Mouse (Mus musculus) lung, postnatal 14 days (tissue): ENCODE measurements around the gene Ky.

Experiments
- DNase-seq: peaks from one replicate; pipeline ENCODE4 v3.0.0; 2021

Ky gene

DNA sequence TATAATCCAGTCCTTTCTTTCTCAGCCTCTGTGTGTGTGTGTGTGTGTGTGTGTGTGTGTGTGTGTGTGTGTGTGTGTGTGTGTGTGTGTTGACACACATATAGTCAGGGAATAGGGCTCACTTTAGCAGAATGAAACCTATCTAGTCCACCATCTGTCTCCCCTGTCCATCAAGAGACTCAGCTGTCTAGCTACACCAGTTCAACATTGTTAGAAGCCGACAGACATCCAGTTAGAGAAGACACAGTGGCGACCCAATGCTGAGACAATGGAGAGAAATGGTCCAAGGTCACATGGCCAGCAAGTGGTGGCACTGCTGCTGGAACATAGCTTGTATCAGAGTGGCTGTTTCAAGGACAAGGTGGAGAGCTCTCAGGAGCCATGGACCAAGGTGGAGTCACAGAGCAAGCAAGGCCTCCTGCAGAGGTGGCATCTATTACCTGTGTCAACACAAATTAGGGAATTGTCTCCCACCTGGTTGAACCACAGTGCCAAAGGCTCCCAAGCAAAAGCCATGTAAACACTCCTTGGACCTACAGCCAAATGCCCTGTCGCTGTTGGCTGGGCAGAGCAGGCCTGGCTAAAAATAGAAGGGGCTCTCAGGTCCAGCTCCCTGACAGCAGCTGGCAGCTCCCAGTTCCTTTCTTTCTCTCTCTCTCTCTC is 703 bp upstream of the Ky start:
- DNase-seq: no peak

DNA sequence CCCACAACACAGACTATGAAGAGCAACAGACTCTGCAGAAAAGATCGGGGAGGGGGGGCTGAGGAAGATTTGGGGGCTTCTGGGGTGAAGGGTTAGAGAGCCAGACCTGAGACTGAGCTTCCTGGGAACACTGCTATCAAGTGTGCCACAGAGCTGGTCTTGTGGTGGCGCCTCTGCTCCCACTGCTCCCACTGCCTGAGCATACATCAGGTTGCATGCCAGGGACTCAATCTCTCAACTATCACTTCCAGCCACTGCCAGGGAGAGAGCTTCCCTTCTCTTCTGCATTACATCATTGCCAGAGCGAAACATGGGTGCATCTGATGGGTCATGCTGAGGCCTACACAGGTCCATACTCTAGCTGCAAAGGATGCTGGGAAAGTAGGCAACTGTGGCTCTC is 2.8 kb downstream of the Ky start:
- DNase-seq: no peak

DNA sequence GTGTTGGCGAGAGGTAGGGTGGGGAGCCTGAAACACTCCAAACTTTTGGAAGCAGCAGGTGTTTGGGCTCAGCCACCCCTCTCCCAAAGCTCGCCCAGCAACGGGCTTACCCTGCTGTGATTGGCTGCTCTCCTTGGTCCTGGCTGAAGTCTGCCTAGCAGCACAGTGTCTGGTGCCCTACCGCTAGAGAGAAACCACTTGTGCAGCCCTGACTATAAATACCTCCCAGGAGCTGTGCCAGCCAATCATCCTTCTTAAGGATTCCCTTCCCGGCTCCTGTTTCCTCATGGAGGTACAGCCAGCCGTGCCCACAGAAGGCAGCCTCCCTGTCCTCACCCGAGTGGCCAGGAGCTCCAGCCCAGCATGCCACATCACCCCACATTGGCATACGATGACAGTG is 5.9 kb downstream of the Ky start:
- DNase-seq: no peak

DNA sequence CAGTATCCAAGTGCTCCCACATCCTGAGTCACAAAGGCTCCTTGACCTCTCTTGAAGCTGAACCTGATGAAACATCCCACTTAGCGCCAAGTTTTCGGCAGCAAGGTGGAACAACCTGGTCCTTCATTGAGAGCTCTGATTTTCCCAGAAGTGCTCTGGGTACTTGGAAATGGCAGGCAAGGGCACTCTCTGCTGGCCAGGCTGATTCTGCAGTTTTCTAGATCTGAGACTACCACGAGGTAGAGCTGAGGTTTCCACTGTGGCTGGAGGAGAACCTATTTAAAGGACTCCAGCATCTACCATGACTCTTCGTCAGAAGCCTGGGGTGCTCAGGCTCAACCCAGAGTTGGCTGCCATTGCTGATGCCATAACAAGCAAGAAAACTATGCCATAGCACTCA is 8.0 kb downstream of the Ky start:
- no peak for DNase-seq

DNA sequence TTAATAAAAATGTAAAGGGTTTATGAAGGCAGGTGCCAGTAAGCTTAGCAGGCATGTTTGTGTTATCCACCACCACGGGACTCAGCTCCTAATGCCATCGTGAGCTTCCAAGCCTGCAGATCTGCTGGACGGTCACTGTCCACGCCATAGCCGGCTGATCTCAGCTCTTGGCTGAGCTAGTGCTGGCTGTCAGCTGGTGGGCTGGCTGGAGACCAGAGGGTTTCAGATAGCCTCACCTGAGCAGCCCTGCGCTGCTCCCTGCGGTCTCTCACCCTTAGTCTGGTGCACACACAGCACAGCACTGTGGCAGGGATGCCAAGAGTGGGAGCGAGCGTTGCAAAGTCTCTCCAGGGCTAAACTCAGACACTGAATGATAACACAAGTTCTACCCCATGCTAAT is 12.9 kb downstream of the Ky start:
- DNase-seq: no peak

DNA sequence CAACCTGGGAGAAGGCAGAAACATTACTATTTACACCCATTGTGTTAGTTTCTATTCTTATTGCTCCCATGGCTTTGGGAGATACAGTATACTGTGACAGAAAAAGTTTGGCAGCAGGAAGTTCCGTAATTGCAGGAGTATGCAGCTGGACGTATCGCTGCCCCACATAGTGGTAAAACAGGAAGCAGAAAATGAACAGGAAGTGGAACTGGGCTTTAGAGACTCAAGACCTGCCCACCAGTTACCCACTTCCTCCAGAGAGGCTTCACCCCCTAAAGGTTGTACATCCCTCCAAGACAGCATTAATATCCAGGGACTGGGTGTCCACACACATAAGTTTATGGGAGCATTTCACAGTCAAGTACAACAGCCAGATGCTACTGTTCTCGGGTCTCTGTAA is 15.8 kb downstream of the Ky start:
- no peak for DNase-seq

DNA sequence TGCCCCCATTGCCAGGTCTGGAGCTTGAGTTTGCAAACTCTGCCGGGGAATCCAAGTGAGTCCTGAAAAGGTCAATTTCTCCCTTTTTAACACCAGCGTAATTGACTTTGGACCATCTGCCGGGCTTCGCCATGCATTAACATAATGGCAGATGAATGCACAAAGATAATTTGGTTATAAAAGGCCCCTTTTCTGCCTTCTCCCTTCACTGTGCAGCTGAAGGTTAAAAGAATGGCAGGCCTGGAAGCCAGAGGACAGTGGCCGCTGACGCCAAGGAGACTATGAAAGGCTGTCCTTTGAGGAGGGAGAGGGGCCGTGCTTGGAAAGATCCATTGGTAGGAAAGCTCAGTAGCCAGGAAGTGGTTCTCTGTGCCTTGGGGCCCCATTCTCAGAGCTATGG is 22.6 kb downstream of the Ky start:
- no peak for DNase-seq

DNA sequence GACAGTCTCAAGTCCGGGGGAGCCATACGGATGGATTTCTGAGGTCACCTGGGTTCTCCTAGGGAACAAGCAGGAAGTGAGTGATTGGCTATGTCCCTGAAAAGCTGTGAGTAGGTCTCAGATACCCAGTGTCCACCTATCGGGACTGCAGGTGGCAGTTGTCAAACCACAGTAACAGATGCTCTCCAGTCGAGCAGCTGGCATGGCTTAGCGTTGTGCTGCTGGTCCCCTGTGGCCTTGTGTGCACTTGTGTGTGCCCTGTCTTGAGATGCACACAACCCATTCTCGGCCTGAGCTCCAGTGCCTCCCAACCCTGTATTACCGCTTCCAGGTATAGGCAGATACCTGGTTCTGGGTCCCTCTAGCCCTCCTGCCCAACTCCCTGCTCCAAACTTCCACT is 23.0 kb downstream of the Ky start:
- no peak for DNase-seq

DNA sequence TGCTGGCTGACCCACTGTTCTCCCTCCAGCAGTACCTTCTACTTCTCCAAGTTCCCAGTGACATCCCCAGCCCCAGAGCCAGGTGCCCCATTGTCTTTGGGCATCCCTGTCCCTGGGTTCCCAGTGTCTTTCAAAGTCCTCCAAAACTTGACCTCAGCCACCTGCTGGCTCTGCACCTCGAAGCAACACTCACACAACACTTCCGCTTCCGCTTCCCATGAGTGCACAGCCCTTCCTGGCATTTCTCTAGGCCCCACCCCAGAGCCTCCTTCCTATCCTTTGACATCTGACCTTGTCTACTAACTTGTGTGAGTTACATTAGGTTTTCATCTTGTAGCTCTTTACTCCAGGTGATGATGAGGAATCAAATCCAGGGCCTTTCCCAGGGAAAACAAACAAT is 23.5 kb downstream of the Ky start:
- DNase-seq: no peak

DNA sequence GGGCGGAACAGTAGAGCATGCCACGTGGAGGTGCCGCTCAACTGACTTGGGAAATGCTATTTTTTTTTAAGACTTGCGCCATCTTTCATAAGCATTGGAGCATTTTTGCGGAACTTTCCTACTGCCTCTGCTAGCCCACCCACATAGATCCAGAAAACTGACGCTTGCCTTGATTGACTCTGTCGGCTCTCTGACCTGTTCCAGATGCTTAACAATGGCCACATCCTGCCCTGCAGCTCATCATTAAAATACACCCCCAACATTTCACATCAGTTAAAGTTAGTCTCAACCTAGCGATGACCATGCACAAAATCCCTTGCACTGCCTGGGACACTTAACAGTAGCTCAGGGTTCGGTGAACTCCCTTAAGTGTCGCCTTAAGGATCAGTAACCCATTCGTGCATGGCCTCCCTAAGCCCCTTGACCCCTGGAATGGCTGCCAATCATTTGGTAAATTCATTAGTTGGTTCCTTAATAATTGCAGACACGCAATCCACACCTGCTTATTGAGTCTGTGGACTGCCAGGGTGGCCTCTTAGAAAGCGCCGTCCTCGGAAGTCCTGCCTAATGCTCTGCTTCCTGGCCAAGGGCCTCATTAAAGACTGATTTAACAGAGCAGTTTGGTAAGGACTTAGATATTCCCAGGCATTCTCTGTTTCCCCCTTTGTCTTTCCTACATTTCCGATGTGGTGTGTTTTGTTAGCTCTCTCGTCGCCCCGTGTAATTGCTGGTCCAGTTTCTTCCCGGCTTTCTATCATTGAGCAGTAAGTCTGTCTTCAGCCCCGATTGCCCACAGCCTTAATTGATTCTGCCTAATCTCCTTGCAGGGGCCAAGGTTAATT is 25.7 kb downstream of the Ky start:
- no peak for DNase-seq

DNA sequence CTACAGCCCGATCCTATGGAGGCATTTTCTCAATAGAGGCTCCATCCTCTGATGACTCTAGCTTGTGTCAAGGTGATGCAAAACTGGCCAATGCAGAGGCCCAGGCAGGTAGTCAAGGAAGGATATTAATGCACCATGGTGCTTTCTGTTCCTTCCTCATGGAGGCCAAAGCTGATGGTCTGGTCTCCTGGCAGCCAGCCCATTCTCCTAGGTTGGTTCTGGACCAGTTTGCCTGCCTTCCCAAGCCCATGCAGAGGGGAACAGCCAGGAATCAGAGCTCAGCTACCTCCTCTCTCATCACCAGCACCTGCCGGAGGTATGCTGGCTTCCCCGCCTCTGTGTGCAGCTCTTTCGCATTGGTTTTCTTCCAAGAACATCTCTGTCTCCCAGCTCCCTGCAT is 31.4 kb downstream of the Ky start:
- DNase-seq: no peak

DNA sequence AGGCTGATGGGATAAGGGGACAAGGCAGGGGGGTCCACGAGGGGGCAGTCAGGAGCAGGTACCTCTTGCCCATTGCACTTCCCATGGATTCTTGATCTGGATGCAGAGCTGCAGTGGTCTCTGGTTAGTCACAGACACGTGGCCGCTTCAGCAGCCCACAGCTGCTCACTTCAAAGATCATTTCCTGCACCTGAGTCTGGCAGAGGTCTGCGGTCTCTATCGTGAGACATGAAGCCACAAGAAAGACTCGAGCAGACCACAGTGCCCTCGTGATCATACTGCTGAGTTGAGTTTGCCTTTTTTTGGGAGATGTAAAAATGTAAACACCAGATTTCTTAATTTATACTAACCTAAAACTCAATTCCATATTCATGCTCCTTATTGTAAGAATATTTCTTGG is 34.1 kb downstream of the Ky start:
- no peak for DNase-seq

DNA sequence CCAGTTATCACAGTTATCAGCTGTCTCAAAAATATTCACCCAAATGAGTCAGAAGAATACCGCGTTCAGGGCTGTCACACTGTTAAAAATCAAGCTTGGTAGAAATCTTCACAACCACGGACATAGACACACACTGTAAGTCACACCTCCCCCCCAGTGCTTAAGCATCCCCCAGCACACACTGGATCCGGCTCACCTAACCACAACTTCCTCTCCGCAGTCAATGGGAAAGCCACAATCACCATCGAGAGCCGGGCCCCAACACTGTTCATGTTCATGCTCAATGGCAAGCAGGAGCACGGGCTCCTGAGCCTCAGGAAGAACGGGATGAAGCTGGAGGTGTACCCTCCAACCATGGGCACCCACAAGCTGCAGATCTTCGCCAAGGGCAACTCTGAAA is 36.1 kb downstream of the Ky start:
- DNase-seq: no peak

DNA sequence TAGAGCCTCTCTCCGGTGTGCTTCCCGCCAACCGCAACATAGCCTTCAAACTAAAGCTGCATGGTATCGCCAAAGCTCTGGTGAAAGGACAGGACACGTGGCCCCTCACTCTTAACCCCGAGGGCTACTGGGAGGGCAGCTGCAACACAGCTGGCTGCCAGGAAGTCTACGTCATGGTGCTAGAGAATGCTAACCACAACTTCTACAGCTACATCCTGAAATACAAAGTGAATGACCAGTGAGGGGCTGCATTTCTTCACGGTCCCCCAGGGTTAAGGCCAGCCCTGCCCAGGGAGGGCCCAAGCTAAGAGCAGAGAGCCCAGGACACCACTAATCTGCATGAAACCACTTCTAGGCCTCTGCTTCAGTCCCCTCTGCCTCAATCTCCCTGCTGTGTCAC is 37.0 kb downstream of the Ky start:
- no peak for DNase-seq

DNA sequence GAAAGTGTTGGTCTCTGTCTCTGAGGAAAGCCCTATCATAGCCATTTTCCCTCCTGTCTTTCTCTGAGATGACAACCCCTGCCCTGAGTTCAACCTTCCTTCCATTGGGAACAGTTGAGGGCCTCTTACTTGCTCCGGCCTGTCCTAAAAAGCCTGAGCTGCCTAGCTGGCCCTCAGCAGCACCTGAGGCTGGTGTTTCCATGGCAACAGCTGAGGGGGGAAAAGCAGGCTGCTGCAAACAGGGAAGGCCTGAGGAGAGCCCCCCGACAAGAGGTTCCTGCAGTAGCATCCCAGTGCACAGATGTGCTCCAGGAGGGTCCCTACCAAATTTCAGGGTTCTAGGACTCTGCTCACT is 38.2 kb downstream of the Ky start:
- DNase-seq: no peak

DNA sequence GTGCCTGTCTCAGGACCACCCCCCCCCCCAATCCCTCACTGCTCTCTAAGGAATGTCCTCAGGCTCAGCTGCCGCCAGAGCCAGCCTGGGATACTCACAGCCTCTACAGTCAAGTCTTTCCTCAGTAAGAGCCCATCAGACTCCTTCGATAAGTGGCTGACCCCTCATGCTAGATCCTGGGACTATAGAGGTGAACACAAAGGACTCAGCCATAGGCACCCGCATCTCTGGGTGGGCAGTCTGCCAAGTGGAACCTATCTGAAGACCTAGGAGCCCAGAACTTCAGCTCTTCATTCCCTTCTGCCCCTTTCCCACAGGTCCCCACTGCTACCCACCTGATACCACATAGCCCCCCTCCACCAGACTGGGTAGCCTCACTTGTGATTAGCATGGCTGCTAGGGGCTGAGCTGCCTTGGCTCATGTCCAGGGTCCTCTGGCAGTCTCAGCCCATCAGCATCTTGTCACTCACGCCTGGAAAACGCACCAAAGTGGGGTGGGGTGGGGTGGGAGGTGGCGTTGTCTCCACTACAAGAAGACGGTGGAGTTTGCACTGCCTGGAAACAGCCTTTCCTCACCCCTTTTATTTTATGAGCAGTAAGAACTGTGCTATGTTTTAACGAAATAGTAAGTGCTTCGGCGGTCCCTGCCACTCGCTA is 38.7 kb downstream of the Ky start:
- no peak for DNase-seq

DNA sequence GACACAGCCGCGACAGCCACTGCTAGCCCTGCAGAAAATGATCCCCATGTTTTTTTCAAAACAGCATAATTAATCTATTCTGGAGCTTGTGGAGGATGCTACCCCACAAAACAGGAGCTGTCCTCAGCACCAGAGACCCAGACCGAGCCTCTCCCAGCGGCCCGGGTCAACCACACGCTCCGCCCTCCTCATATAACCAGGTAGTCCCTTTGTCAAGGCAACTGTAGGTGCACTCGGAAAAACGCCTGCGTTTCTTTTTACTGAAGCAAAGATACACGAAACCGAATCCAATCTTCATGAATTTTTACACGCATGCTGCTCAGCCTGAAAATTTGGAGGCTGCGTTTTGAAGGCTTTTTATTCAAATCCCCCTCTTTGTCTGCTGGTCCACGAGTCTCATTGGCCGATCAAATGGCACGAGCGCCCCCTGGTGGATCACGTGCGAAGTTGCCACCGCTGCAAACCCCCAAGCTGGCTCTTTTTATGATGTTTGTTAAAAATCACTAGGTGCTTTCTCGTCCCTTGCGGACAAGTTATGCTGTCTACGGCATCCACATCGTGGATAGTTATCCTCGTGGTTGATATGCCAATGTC is 39.3 kb downstream of the Ky start:
- DNase-seq: peak; percentile 85

DNA sequence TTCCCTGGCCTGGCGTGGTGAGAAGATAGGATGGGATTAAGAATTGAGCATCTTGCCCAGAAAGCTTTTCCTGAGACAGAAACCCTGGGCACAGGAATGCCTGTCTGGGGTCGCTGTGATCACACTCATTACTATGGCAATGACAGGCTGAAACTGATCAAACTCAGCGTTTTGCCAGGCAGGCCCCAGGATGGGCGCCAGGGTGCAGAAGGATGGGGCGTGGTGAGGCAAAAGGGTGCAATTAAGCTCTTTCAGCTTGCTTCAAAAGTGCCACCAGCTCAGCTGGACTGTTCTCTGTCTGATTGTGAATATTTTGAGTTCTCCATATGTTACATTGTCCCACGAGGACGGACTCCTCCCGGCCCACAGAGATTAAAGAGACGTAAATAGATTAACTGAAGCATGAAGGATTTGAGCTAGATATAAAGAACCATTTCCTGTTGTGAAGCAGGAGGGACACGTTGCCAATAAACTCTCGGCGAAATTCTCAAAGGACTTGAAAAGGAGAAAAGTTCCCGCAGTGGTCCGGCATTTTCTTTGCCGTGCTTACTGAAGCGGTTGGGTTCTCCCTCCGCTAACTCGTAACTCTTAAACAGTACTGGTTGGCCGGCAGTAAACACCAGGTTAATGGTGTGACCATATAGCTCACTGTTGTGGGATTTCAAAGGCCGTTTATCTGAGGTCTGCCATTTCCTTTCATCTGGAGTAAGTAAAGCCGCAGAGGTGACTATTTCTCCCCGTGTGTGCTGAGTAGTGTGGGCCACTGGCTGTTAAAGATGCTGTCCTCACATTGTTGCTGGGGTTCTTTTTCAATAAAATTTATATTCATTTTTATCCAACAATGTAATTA is 40.1 kb downstream of the Ky start:
- no peak for DNase-seq

DNA sequence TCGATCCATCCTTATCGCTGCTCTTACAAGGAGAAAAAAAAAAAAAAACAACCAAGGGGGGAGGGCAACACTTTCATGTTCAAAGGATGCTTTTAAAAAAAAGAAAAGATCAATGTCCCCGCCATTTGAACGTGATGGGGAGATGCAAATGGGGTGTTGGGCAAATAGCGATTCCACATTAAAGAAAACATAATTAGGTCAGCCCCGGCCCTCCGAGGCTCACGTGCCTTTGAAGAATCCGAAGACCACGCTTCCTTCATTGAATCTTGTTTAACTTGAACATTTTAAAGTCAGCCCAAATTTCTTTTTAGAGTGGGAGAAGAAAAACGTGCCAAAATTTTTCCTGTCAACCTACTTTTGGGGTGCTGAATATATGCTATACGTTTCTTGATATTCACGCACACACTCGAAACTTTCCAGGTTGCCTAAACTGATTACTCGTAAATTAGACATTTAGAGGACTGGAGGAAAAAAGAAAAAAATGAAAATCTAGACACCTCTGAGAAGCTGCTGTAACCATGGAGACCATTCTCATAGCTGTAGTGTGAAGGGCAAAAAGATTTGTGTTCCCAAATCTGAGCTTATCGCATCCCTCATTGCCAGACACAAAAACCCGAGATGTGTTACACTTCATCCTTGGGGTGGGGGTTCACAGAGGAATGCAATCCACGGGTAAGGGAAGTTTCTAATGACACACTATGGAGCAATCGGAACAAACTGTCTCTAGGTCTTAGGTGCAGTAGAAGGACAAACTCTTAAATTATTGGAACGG is 40.9 kb downstream of the Ky start:
- no peak for DNase-seq

DNA sequence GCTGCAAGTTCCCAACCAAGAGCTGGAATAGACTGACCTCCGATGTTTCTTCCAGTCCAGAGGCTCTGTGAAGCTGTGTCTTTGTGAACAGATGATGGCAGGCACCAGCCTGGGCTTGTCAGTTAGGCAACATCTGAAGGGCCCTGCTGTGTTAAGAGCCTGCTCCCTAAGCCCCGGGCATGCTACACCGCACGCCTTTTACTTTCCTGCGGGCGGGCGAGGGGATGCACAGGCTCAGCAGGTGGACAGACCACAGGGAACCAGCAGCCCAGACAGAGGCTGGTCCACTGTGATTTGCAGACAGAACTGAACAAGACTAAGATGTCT is 41.4 kb downstream of the Ky start:
- no peak for DNase-seq

DNA sequence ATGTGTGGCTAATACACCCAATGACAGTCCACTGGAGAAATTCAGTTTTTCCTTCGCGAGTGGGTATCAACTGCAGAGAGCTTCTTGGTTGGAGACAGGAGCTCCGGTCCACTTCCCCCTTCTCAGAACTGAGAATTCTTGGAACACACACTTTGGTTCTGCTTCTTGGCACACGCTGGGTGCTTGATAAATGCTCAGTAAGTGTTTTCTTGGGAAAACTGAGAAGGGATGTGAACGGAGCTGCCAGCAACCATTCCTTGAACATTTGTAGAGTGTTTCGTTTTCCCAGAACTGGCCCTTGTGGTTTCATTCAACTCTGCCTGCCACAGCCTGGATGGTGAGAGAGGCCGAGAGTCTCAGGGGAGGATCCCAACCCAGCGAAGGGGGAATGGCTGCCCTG is 43.7 kb downstream of the Ky start:
- no peak for DNase-seq

DNA sequence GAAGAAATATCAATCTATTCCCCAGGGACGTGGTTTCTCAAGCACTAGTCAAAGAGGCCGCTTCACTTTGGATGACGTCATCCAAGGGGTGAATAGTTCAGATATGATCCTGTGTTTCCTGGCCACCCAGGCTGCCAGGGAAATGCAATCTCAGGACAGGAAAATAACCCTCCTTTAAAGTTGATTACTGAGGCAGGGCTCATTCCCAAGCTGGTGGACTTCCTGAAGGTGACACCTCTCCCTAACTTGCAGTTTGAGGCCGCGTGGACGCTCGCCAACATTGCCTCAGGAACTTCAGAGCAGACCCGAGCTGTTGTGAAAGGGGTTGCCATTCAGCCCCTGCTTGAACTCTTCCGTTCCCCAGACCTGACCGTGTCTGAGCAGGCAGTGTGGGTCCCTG is 46.2 kb downstream of the Ky start:
- no peak for DNase-seq
